Mouse (Mus musculus): ENCODE measurements around the gene Mapk8ip2. TPM values are rescaled to one million over a fixed set of nuclear protein-coding genes. Genes with fewer than 3 reads are reported as not detected.

Mapk8ip2 gene
- polyA plus RNA-seq, 1 experiment from 2014 or later: 0.02 TPM

GRCm38 (mm10) chr15:89454857-89455256 is 1.1 kb downstream of the Mapk8ip2 start:
- no peaks in the 10 kb centered on the region for H3K36me3 ChIP-seq (replicated peaks)
- H3K27ac ChIP-seq (replicated peaks): no peak overlapping the region
- H3K9ac ChIP-seq: no peak overlapping the region
- no peak overlapping the region for H3K4me2 ChIP-seq
- peaks cover 9% of the 10 kb centered on the region; the same call in 1 of the 2 replicates for H3K4me1 ChIP-seq (replicated peaks)
- 22% methylated on average over 6 of the region's 6 CpGs for WGBS (ENCODE audit: insufficient replicate concordance)
- H3K27me3 ChIP-seq: peaks cover 90% of the 10 kb centered on the region
- no peak overlapping the region for H3K4me3 ChIP-seq (replicated peaks)
- no peak for ATAC-seq (ENCODE audit: insufficient read depth)
- H3K9me3 ChIP-seq (replicated peaks): no peaks in the 10 kb centered on the region

DNA sequence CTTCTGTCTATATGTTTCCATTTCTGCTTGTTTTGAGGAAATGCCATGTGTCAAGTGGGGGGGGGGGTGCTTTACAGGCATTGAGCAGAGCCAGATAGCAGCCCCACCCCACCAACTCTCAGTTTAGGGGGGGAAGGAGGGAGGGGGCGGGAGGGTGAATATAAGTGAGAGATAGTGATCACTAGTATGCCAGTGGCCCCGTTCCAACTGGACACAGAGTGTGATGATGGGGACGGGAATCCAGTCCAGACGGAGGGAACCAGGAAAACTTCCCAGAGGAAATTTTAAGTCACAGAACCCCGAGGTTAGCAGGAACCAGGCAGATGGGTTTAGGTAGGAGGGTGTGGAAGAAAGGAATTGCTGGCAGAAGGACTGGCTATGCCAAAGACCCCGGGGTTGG is 1.9 kb downstream of the Mapk8ip2 start:
- H3K27ac ChIP-seq (replicated peaks): no peak overlapping the region
- no peak overlapping the region for H3K9ac ChIP-seq
- peaks cover 9% of the 10 kb centered on the region; the same call in 1 of the 2 replicates for H3K4me1 ChIP-seq (replicated peaks)
- H3K4me3 ChIP-seq (replicated peaks): no peak overlapping the region
- H3K27me3 ChIP-seq: peaks cover 87% of the 10 kb centered on the region
- H3K4me2 ChIP-seq: no peak overlapping the region
- WGBS (ENCODE audit: insufficient replicate concordance): 62% methylated on average over 6 of the region's 6 CpGs
- no peak for ATAC-seq (ENCODE audit: insufficient read depth)
- H3K36me3 ChIP-seq (replicated peaks): no peaks in the 10 kb centered on the region
- H3K9me3 ChIP-seq (replicated peaks): no peaks in the 10 kb centered on the region

DNA sequence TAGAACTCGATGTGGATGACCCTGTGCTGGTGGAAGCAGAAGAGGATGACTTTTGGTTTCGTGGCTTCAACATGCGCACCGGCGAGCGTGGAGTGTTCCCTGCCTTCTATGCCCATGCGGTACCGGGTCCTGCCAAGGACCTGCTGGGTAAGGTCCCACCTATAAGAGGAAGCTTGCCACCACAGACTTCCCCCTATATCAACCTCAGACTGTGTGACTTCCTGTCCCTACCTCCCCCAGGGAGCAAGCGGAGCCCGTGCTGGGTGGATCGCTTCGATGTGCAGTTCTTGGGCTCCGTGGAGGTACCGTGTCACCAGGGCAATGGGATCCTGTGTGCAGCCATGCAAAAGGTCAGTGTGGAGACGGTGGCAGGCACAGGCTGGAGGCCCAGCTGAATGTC is 5.2 kb downstream of the Mapk8ip2 start:
- H3K9ac ChIP-seq: no peak overlapping the region
- WGBS (ENCODE audit: insufficient replicate concordance): 27% methylated on average over 15 of the region's 15 CpGs
- ATAC-seq (ENCODE audit: insufficient read depth): no peak
- no peak overlapping the region for H3K4me2 ChIP-seq
- no peaks in the 10 kb centered on the region for H3K36me3 ChIP-seq (replicated peaks)
- H3K4me3 ChIP-seq (replicated peaks): no peak overlapping the region
- peaks cover 3% of the 10 kb centered on the region; the same call in 1 of the 2 replicates for H3K4me1 ChIP-seq (replicated peaks)
- no peak overlapping the region for H3K27ac ChIP-seq (replicated peaks)
- peaks cover 70% of the 10 kb centered on the region for H3K27me3 ChIP-seq
- no peaks in the 10 kb centered on the region for H3K9me3 ChIP-seq (replicated peaks)

GRCm38 (mm10) chr15:89459821-89460220 is 6.1 kb downstream of the Mapk8ip2 start:
- Histone ChIP-seq H3K36me3 (replicated peaks) (no peaks in the 10 kb centered on the region), H3K9ac (no peak overlapping the region), H3K9me3 (replicated peaks) (no peaks in the 10 kb centered on the region), H3K4me1 (replicated peaks) (no peaks in the 10 kb centered on the region), H3K4me2 (no peak overlapping the region), H3K27me3 (peaks cover 61% of the 10 kb centered on the region), H3K27ac (replicated peaks) (no peak overlapping the region), H3K4me3 (replicated peaks) (no peak overlapping the region)
- 63% methylated on average over 7 of the region's 7 CpGs for WGBS (ENCODE audit: insufficient replicate concordance)
- ATAC-seq (ENCODE audit: insufficient read depth): no peak

DNA sequence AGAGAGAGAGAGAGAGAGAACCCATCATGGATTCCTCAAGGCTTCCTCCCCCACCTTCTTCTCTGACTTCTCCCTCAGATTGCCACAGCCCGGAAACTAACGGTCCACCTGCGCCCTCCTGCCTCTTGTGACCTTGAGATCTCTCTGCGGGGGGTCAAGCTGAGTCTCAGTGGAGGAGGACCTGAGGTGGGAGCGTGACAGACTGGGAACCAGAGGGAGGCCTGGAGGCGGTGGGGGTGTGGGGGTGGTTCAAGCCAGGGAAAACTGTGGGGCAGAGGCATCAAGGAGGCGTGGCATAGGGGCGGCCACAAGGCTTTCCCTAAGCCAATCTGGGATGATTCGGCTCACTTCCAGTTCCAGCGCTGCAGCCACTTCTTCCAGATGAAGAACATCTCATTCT is 6.6 kb downstream of the Mapk8ip2 start:
- Histone ChIP-seq H3K27ac (replicated peaks) (no peak overlapping the region), H3K4me3 (replicated peaks) (no peak overlapping the region), H3K27me3 (peaks cover 57% of the 10 kb centered on the region), H3K9me3 (replicated peaks) (no peaks in the 10 kb centered on the region), H3K36me3 (replicated peaks) (no peaks in the 10 kb centered on the region), H3K9ac (no peak overlapping the region), H3K4me2 (no peak overlapping the region), H3K4me1 (replicated peaks) (no peaks in the 10 kb centered on the region)
- no peak for ATAC-seq (ENCODE audit: insufficient read depth)
- 62% methylated on average over 10 of the region's 10 CpGs for WGBS (ENCODE audit: insufficient replicate concordance)

DNA sequence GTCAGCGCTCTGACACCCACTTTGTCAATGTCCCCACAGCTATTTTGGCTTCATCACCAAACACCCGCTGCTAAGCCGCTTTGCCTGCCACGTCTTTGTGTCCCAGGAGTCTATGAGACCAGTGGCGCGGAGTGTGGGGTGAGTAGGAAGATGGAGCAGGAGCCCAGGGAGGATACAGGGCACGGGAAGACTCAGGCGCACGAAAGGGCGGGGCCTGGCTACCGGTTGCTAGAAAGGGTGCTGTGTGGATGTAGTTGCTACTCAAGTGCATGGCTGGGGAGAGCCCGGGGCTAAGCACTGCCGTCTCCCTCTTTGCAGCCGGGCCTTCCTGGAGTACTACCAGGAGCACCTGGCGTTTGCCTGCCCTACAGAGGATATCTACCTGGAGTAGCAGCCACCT is 7.6 kb downstream of the Mapk8ip2 start:
- WGBS (ENCODE audit: insufficient replicate concordance): 59% methylated on average over 15 of the region's 15 CpGs
- Histone ChIP-seq H3K36me3 (replicated peaks) (no peaks in the 10 kb centered on the region), H3K4me2 (no peak overlapping the region), H3K27me3 (peaks cover 46% of the 10 kb centered on the region), H3K9me3 (replicated peaks) (no peaks in the 10 kb centered on the region), H3K4me3 (replicated peaks) (no peak overlapping the region), H3K9ac (no peak overlapping the region), H3K4me1 (replicated peaks) (no peaks in the 10 kb centered on the region), H3K27ac (replicated peaks) (no peak overlapping the region)
- no peak for ATAC-seq (ENCODE audit: insufficient read depth)

GRCm38 (mm10) chr15:89462176-89462575 is 8.5 kb downstream of the Mapk8ip2 start:
- WGBS (ENCODE audit: insufficient replicate concordance): 62% methylated on average over 7 of the region's 7 CpGs
- H3K27me3 ChIP-seq: peaks cover 38% of the 10 kb centered on the region
- H3K9ac ChIP-seq: no peak overlapping the region
- H3K36me3 ChIP-seq (replicated peaks): no peaks in the 10 kb centered on the region
- H3K4me2 ChIP-seq: no peak overlapping the region
- ATAC-seq (ENCODE audit: insufficient read depth): no peak
- no peak overlapping the region for H3K4me3 ChIP-seq (replicated peaks)
- no peak overlapping the region for H3K27ac ChIP-seq (replicated peaks)
- H3K4me1 ChIP-seq (replicated peaks): no peaks in the 10 kb centered on the region
- H3K9me3 ChIP-seq (replicated peaks): no peaks in the 10 kb centered on the region

DNA sequence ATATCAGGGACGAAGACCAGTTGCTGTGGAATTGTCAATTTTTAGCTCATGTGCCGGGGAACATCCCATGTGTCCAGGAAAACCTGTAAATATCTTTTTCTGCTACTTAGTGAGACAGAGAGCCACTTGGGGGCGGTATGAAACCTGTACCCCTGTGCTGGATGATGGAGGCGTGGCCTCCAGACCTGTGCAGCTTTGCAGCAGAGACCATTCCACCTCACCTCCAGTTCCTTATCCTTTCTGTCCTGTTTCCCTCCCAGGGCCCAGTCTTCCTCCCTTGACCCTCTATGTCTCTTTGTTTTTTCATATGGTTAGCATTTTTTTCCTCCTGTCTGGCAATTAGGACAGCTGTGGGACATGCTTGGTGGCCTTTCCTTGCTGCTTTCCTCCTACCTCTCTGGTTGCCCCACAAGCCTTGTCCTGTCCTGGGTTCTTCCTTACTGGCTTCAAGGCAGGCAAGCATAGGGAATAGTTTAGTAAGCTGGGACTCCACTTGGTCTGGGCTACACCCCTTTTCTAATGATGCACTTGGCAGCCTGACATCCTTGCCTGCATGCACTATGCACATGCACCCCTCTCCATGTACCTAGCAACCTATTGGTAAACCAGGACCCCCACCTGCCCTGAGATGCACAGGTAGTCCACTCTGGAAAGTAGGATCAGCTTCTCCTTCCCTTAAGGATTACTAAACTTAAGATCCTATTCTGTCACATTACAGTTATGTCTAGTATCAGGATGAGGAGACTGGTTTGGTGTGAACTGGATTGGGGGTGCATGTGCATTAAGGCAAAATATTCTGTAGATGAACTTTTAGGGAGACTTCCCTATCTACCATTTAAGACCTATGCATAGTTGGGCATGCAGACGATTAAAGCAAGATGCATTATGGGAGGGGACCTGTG is 9.9 kb downstream of the Mapk8ip2 start:
- 33% methylated on average over 5 of the region's 5 CpGs for WGBS (ENCODE audit: insufficient replicate concordance)
- H3K4me2 ChIP-seq: no peak overlapping the region
- H3K27me3 ChIP-seq: peaks cover 24% of the 10 kb centered on the region
- no peak overlapping the region for H3K4me3 ChIP-seq (replicated peaks)
- H3K9ac ChIP-seq: no peak overlapping the region
- no peaks in the 10 kb centered on the region for H3K9me3 ChIP-seq (replicated peaks)
- H3K36me3 ChIP-seq (replicated peaks): no peaks in the 10 kb centered on the region
- ATAC-seq (ENCODE audit: insufficient read depth): no peak
- no peak overlapping the region for H3K27ac ChIP-seq (replicated peaks)
- no peaks in the 10 kb centered on the region for H3K4me1 ChIP-seq (replicated peaks)

- H3K9ac ChIP-seq: no peak overlapping the region
- 24% methylated on average over 1 of the region's 1 CpGs for WGBS (ENCODE audit: insufficient replicate concordance)
- no peaks in the 10 kb centered on the region for H3K36me3 ChIP-seq (replicated peaks)
- H3K27me3 ChIP-seq: peaks cover 14% of the 10 kb centered on the region
- no peak for ATAC-seq (ENCODE audit: insufficient read depth)
- H3K4me3 ChIP-seq (replicated peaks): no peak overlapping the region
- H3K4me2 ChIP-seq: no peak overlapping the region
- H3K9me3 ChIP-seq (replicated peaks): no peaks in the 10 kb centered on the region
- H3K4me1 ChIP-seq (replicated peaks): no peaks in the 10 kb centered on the region
- H3K27ac ChIP-seq (replicated peaks): no peak overlapping the region
These were observed 11.3 kb downstream of the Mapk8ip2 start for GRCm38 (mm10) chr15:89465052-89465451.

DNA sequence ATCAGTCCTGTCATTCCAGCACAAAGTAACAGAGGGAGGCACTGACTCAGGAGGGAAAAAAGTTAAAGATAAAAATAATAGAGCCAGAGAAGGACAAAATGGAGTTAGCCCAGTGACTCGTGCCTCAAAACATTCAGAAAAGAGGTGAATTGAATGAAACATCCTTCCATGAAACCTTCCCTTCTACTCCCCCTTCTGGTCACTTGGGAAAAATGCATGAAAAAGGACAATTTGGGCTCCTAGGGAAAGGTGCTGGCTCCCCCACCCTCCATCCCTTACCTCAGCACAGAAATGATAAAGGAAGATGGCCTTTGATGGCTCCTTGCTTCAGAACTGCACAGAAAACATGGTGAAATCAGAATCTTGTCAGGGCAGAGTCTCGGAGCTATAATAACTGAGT is 14.9 kb downstream of the Mapk8ip2 start:
- no peak overlapping the region for H3K27ac ChIP-seq (replicated peaks)
- no peaks in the 10 kb centered on the region for H3K27me3 ChIP-seq
- H3K9ac ChIP-seq: no peak overlapping the region
- no peaks in the 10 kb centered on the region for H3K9me3 ChIP-seq (replicated peaks)
- no peaks in the 10 kb centered on the region for H3K36me3 ChIP-seq (replicated peaks)
- H3K4me2 ChIP-seq: no peak overlapping the region
- no peaks in the 10 kb centered on the region for H3K4me1 ChIP-seq (replicated peaks)
- no peak overlapping the region for H3K4me3 ChIP-seq (replicated peaks)
- no peak for ATAC-seq (ENCODE audit: insufficient read depth)
- WGBS (ENCODE audit: insufficient replicate concordance): 20% methylated on average over 2 of the region's 2 CpGs

- no peak overlapping the region for H3K4me3 ChIP-seq (replicated peaks)
- H3K27me3 ChIP-seq: no peaks in the 10 kb centered on the region
- no peak overlapping the region for H3K27ac ChIP-seq (replicated peaks)
- no peaks in the 10 kb centered on the region for H3K9me3 ChIP-seq (replicated peaks)
- WGBS (ENCODE audit: insufficient replicate concordance): 69% methylated on average over 4 of the region's 4 CpGs
- H3K36me3 ChIP-seq (replicated peaks): no peaks in the 10 kb centered on the region
- H3K4me2 ChIP-seq: no peak overlapping the region
- H3K4me1 ChIP-seq (replicated peaks): peaks cover 15% of the 10 kb centered on the region
- no peak overlapping the region for H3K9ac ChIP-seq
- ATAC-seq (ENCODE audit: insufficient read depth): no peak
These were observed 17.8 kb downstream of the Mapk8ip2 start for GRCm38 (mm10) chr15:89471476-89471875.

DNA sequence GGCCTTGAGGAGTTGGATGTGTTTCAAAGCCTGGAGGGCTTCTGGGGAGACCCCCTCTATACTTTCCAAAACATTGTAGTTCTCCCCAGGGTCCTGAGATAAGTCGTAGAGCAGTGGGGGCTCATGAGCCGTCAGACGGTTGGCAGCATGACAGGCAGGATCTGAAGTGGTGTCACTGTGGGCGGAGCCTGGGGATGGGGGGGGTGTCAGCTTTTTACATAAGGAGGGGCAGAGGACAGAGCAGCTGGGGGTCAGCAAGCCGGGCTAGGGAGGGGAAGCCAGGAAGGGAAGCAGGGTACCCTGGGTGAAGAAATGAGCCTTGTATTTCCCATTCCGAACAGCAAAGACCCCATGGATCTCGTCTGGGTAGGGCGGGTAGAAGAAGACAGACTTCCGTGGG is 19.7 kb downstream of the Mapk8ip2 start:
- whole genome bisulfite sequencing (ENCODE audit: insufficient replicate concordance): 76% methylated on average over 9 of the region's 9 CpGs

More for the DNA sequence above, 19.7 kb downstream of the Mapk8ip2 start:
- Histone ChIP-seq H3K27me3 (no peaks in the 10 kb centered on the region), H3K4me3 (replicated peaks) (no peak overlapping the region), H3K4me1 (replicated peaks) (peaks cover 26% of the 10 kb centered on the region), H3K36me3 (replicated peaks) (no peaks in the 10 kb centered on the region), H3K4me2 (no peak overlapping the region), H3K9ac (no peak overlapping the region), H3K27ac (replicated peaks) (no peak overlapping the region), H3K9me3 (replicated peaks) (no peaks in the 10 kb centered on the region)
- ATAC-seq (ENCODE audit: insufficient read depth): no peak

Measured in liver, embryonic 15.5 days (tissue).